Mouse (Mus musculus) thymus, postnatal 14 days (tissue): Measurements from ENCODE around the gene Srarp.
A peak's percentile ranks its signal among the peaks of the same experiment; 100 is the strongest.

Source experiments
- DNase-seq: peaks from one replicate; pipeline ENCODE4 v3.0.0; 2021

The Srarp gene

GRCm38 (mm10) chr4:141456193-141456938, 20.5 kb upstream of the Srarp start:
- no peak for DNase-seq

GRCm38 (mm10) chr4:141455526-141455925, 19.6 kb upstream of the Srarp start:
- no peak for DNase-seq

DNA sequence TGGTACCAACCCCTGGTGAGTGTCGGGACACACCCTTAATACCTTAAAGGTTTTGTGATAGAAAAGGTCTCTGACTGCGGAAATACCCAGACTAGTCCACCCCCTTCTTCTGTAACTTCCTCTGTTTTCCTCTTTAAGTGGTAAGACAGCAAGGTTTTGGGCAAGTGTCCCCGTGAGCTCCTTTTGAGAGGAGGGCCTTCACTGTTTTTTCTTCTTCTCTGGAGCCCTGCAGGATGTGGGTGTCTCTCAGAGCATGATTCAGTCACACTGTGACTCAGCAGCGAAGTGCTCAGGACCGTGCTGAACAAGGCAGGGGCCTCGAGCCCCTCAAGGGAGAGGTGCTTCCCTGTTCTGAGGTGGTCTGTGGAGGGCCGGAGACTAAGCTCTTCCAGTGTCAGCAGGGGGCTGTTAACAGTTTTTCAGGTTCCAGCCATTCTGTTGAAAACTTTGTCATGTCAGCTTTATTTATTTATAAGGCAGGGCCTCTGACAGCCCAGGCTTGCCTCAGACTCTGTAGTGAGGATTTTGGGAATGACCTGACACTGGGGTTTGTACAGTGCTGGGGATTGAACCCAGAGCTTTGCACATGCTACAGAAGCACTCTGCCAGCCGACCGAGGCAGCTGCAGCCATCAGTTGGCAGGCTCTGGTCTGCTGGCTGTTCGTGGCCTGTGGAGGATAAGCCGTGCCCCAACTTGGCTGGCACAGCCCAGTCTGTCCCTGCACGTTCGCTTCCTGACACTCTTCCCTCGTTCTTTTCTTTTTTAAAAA, 18.9 kb upstream of the Srarp start:
- DNase-seq, result peak; percentile 48

DNA sequence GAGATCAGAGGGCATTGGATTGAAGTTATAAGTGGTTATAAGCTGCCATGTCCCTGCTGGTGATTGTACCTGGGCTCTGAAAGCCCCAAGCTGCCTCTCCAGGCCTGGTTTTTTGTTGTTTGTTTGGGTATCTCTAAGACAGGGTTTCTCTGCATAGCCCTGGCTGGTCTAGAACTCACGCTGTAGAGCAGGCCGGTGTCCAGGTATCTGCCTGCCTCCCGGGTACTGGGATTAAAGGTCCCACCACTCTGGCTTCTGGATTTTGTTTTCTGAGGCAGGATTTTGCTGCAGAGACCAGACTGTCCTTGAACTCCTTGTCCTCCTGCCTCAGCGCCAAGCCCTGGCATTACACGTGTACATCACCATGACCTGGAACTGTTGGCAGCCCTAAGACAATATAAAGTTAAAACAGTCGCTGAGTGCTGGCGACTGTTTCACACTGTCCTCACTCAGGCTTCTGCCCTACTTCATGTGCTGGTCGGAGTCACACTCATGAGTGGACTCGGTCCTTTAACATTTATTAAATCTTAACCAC, 16.1 kb upstream of the Srarp start:
- no peak for DNase-seq

- no peak for DNase-seq
Measured at GRCm38 (mm10) chr4:141451251-141451650, 15.3 kb upstream of the Srarp start.

- no peak for DNase-seq
Measured at GRCm38 (mm10) chr4:141446211-141446610, 10.3 kb upstream of the Srarp start.

- DNase-seq, result no peak
Measured at GRCm38 (mm10) chr4:141445328-141445720, 9.4 kb upstream of the Srarp start.

GRCm38 (mm10) chr4:141444451-141445327, 8.8 kb upstream of the Srarp start, which contains the start of gene Zbtb17:
TSS of gene Zbtb17 (plus strand) at chr4:141444654.
- peak; percentile 93 for DNase-seq

GRCm38 (mm10) chr4:141443641-141444429, 7.9 kb upstream of the Srarp start:
- no peak for DNase-seq

DNA sequence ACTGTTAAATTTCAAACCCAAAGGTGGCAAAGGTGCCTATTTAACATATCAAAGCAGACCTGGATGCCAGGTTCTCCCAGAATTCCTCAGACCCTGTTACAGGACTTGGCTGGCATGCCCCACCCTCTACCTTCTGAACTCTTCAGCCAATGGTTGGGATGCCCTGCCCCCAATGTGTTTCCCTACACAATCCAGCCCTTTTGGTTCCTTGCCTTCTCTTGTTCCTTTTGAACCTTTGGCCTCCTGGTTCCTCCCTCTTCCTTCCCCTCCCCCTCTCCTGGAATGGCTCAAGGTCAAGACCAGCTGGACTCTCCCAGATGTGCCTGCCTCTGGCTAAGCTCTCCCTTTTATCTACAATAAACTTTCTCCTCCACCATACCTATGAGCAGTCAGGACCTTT, 5.0 kb upstream of the Srarp start:
- DNase-seq, result no peak

DNA sequence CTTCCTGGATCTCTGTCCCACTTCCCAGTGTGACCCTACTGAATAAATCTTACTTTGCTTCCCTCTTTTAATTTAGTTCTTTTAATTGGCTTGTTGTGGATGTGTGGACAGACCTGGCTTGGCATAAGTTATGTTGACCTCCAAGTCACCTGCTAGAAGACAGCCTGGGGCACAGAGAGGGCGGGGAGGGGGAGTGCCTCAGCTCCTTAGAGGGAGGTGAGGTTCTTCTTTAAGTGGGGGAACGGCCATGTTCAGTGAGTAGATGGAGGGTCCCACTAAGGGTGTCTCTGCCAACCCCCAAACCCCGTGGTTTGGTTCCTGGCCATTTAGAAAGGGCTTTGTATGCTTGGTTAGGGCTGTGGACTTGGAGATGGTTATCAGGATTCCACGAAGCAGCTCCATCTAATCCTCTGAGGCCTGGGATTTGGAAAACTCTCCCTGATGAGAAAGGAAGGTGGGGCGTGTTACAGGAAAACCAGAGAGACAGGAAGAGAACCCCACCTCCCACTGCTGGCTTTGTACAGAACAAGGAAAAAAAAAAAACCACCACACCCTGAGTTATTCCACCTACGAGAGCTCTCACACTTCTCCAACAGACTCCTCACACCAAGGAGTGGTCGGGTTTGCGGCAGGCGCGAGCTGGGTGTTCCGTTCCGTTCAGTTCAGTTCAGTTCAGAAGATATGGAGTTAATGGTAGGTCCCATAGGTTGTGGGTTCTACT, 3.3 kb upstream of the Srarp start:
- DNase-seq, result no peak

DNA sequence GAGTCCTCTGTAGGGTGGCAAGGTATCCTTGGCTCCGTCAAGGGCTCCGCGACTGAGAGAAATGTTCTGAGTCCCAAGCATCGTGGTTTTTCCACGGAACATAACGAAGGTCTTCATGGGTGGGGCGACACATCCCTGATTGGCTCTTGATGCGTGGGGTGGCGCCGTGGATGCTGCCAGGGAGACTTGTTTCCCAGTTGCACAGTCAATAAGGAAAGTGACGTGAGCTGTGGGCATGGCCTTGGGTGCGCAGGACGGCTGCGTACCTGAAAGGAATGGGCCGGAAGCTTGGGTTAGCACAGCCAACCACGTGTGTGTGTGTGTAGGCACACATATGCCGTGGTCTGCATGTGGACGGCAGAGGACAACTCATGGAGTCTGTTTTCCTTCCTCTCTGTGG, 2.7 kb downstream of the Srarp start:
- no peak for DNase-seq

DNA sequence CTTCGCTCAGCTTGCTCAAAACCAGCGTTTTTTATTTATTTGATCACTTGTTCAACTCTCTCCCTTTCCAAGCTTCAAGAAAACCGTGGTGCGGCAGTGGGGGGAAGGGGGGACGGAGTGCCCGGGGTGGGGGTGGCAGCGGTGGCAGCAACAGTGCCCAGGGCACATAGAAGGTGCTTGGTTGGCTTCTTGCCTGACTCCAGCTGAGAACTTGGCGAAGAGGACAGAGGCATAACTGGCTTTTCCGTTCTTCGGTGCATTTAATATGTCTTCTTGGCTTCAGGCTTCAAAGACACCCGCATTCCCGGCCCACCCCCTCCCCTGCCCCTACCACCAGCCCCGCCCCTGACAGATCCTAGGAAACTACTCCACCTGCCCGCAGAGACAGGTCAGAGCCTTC, 3.2 kb downstream of the Srarp start:
- DNase-seq, result no peak

DNA sequence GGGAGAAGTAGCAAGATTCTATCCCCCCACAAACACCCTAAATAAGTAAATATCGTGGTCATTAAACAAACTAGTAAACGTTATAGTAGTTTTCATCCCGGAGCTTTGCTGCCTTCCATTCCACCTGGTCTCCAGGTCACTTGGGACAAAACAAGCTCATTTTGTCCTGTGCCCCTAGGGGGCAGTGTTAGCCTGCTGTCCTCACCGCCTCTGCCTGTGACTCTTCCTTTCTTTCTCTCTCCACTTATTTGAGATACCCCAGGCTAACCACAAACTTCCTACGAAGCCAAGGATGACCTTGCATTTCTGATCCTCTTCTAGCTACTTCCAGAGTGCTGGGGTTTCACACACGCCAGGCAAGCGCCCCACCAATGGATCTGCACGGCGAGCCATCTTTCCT, 4.9 kb downstream of the Srarp start:
- DNase-seq, result peak; percentile 78

- DNase-seq, result no peak
Measured at GRCm38 (mm10) chr4:141429847-141430246, 6.1 kb downstream of the Srarp start.

DNA sequence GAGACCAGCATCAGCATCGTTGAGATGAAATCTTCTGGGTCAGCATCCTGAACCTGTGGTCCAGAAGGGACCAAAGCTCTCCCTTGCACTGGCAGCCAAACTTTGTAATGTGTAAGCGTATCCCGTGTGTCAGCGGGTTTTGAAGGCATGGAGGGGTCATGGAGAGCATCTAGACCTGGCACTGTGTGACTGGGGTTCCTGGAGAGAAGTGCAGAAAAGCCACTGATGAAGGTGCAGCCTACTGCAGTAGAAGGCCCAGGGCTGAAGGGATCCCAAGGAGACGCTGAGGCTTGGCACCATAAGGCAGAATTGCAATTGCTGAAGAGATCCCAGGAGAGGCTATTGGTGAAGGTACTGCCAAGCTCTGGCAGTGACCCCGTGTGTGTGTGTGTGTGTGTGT, 6.5 kb downstream of the Srarp start:
- DNase-seq, result no peak

DNA sequence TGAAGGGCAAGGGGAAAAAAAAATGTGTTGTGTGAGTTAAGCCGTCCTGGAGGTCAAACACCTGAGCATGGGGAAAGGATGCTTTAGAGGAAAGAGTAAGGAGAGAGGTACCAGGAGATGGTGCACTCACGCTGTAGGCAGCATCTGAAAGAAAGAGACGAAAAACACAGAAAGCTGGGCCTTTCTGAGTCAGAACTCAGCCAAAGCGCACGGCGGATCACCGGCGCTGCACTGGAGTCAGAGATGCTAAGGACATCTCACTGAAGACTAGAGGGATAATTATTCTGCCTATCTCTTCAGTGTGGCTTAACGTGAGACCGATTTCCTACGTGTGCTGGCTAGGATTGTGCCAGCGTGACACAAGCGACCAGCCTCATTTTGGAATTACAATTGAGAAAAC, 8.0 kb downstream of the Srarp start:
- DNase-seq, result no peak

DNA sequence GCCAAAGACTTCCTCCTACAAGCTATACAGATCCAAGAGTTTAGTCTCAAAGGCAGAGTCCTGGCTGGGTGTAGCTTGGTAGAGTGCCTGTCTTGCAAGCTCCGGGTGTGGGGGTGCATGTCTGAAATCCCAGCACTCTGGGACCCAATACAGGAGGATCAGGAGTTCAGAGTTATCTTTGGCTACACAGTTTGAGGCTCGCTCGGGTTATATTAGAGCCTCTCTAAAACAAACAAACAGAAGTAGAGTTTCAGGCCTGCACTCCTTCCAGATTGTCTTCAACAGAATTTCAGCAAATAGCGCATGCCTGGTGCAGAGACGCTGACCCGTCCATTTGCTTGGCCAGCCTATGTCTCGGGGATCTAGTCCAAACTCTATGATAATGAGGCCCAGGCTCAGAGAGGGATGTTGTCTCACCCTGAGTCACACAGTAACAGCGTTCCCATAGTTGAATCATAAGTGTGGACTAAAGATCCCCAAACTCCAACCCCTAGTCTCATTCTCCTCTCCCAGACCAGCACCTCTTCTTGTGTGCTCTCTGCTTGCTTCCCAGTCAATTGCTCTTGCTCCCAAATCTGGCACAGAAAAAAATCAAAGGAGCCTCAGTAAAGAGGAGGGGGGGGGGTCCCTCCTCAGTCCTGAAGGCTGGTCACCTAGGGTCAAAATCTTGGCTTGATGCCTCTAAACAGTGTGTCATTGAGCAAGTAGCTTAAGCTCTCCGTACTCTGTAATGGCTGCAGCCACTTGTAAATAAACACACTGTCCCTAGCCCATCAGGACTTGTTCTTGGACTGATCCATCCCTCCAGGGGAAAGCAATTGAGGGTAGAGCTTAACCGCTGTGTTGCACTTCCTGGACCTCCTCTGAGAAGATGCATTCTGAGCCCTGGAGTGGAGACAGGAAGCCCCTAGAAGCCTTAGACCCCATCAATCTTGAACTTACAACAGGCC, 8.8 kb downstream of the Srarp start:
- no peak for DNase-seq

DNA sequence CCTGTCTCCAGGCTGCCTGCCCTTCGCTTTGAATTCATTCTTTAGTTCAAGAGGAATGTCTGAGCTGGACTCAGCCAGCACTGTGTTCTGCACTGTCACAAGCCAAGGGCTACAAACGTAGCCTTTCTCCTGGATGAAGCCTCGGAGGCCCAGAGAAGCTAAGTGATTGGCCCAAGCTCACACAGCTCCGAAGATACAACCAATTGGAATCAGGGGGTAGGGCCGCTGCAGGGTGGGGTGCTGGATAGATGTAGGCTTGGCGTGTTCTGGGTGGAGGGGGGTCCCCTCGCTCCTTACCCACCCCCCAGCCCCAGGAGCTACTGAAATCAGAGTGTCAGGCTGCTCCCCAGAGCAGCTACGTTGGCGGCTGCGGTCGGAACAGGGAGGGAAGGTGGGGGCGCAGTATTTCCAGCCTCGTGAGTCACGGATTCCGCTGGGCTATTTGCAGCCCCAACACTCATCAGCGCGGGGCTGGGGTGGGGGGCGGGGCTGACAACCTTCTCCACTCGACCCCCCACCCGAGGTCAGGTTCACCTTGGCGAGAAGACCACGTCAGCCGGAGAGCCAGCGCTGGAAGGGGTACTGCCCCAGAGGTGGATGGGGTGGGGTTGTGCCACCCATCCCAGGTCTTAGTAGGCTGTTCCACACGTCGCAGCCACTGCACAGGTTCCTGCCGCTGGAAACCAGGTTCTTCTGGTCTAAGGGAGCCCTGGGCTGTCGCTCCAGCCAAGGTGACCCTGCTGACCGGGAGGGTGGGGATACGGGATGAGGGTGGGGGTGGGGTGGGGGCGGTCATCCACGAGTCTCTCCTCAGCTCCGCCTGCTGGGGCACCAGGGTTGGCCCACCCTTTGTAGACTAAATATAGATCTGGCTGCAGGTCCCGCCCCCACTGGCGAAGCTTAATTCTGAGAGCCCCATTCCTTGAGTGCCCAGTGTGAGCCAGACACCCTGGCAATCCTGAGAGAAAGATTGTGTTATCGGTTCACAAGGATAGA, 10.1 kb downstream of the Srarp start:
- DNase-seq, result peak; percentile 48
